Mouse (Mus musculus): ENCODE data around the gene Gm21958. TPM values are rescaled to one million over a fixed set of nuclear protein-coding genes. Genes with fewer than 3 reads are reported as not detected.

Gm21958 gene
- polyA plus RNA-seq, 1 experiment, result not detected

GRCm38 (mm10) chr3:54668141-54668540, 46.0 kb downstream of the Gm21958 start:
- peaks cover 8% of the 10 kb centered on the region; the same call in 1 of the 2 replicates for H3K4me1 ChIP-seq
- H3K4me3 ChIP-seq (replicated peaks), result no peak overlapping the region
- no peaks in the 10 kb centered on the region for H3K27me3 ChIP-seq (replicated peaks)
- TF ChIP-seq FLI1 (IDR thresholded peaks at IDR 0.05; ENCODE audit: low read length), result no peak
- no peak for TF ChIP-seq GATA1 (IDR thresholded peaks at IDR 0.05; ENCODE audit: borderline replicate concordance, low read length)
- H3K9me3 ChIP-seq, result no peaks in the 10 kb centered on the region
- H3K36me3 ChIP-seq (replicated peaks; ENCODE audit: low read length), result no peaks in the 10 kb centered on the region

Other genes with a start within 250 kb of the Gm21958 start
- gene Supt20, start 21.5 kb downstream of the Gm21958 start, polyA plus RNA-seq (2012; ENCODE audit: insufficient read depth, low replicate concordance), result 1.1 TPM in 1 of 2 replicates, not detected in the other
- 33.9 TPM in 1 of 2 replicates, not detected in the other for gene Exosc8, start 21.0 kb upstream of the Gm21958 start, polyA plus RNA-seq (2012; ENCODE audit: insufficient read depth, low replicate concordance)
- 1.5 TPM in 1 of 2 replicates, not detected in the other for gene Alg5, start 21.2 kb upstream of the Gm21958 start, polyA plus RNA-seq (2012; ENCODE audit: insufficient read depth, low replicate concordance)
- gene Smad9, start 41.2 kb upstream of the Gm21958 start, polyA plus RNA-seq (2012; ENCODE audit: insufficient read depth, low replicate concordance), result not detected in 2 replicates
- gene Rfxap, start 93.4 kb upstream of the Gm21958 start, polyA plus RNA-seq (2012; ENCODE audit: insufficient read depth, low replicate concordance), result 20.0 and 126 TPM in 2 replicates
- gene Sertm1, start 201.5 kb upstream of the Gm21958 start, polyA plus RNA-seq (2012; ENCODE audit: insufficient read depth, low replicate concordance), result not detected in 2 replicates